Mouse (Mus musculus): ENCODE results near the gene P3h2.

The P3h2 gene

GRCm38 (mm10) chr16:26105115-26105974, at the start of gene P3h2:
Gene P3h2 (minus strand): TSS chr16:26105784.
- in situ Hi-C loops (cut with MboI, MseI) = no loop called here

DNA sequence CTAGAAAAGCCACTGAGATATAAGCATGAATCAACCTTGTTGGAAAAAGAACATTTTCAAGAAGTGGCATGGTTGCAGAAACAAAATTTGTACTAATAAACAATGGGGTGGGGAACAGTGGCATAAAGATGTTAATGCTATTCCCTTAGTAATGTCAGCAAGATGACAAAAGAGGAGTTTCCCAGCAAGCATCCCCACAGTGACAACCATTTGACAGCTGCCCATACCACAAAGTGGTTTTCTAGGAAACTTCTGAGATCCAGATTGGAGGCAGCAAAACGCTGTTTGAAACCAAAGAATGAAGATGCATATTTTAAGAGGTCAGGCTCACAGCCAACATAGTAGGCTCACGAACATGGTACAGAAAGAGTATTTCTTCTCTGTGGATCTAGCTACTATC, 46.7 kb upstream of the P3h2 start:
- in situ Hi-C loops (cut with MboI, MseI) = no loop called here

GRCm38 (mm10) chr16:26150943-26151342, 45.4 kb upstream of the P3h2 start:
- in situ Hi-C loops (cut with MboI, MseI) = no loop called here

- in situ Hi-C loops (cut with MboI, MseI) = no loop called here
These were observed 41.3 kb upstream of the P3h2 start for GRCm38 (mm10) chr16:26146853-26147252.

GRCm38 (mm10) chr16:26131126-26131525, 25.5 kb upstream of the P3h2 start:
- in situ Hi-C loops (cut with MboI, MseI) = no loop called here

DNA sequence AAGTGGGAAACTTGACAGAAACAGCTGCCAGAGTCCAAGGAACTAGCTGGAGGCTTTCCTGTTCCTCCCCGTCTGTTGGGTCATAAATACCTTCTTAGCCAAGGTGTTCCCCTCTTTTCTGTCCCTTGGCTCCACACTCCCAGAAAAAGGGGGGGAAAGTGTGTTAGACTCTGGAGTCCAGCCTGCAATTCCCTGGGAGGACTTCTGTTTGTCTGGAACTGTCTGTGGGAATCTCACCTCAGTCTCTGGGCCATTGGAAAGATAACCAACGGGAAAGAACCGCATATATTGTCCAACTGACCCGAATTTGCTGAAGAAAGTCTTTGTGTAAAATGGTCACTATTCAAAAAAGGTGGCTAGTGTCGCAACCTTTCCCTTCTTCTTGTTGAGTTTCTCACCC, 1.0 kb upstream of the P3h2 start:
- in situ Hi-C loops (cut with MboI, MseI) = no loop called here

DNA sequence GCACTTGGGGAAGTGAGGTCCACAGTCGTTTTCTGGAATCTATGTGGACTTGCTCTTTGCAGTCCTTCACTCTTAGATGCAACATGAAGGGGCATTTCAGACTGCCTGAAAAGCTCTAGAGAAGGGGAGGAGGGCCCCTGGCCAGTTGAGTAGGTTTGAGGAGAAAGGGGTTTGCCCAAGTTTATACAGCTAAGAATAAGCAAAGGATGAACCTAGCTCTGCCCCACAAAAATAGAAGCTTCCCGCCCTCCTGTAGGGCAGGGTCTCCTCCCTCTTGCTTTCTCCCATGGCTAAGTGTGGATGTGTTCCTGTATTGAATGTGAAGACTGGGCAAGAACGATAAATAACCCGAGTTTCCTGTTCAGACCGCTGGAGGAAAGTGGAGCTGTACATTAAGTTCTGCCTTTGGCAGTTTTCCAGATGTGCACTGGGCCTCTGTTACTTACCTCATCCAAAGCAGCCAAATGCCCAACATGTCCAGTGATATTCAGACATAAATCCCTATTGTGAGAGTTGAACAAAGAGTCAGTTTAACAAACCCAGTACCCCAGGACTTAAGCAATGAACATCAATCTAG, 545 bp upstream of the P3h2 start:
- in situ Hi-C loops (cut with MboI, MseI) = no loop called here

- in situ Hi-C loops (cut with MboI, MseI) = no loop called here
These were observed 1.3 kb downstream of the P3h2 start for GRCm38 (mm10) chr16:26104274-26104673.

GRCm38 (mm10) chr16:26102856-26103255, 2.7 kb downstream of the P3h2 start:
- in situ Hi-C loops (cut with MboI, MseI) = no loop called here

DNA sequence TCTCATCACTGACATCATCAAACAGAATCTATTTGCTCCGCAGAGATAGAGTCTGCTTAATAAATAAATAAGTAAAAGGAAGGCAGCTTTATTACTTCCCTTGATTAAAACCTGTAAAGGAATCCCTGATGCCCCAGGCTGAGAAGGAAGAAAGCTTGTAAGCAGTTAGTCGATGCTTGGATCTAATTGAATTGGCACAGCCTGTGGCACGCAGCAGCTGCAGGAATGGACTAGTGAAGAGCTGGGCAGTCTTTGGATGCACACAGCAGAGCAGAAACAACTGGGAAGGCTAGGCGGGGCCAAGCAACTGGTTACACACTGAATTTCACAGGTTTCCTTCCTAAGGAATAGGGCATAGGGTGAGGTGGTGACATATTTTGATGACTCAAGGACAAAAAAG, 5.4 kb downstream of the P3h2 start:
- in situ Hi-C loops (cut with MboI, MseI) = no loop called here

DNA sequence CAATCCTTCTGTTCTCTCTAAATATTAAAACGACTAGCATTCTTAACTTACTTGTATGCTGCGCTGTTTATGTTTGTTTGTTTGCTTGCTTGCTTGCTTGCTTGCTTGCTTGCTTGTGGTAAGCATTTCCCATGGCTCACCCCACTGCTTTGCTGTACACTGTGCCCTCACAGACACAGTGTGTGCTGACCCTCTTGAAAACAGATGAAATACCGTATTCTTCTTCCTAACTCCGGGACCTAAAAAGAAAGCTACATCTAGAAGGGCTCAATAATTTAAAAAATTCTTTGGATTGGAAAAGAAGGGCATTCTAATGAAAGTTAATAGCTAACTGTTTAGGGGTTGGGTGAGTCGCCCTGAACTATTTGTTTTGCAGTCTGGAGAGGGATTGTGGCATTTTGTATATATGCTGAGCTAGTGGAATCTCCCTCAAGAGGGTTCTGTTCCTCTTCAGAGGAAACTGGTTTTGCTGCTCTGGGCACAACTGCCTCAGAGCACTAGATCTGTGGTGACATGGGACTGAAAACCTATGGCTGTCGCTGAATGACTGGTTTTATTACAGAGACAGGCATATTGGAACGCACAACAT, 9.8 kb downstream of the P3h2 start:
- in situ Hi-C loops (cut with MboI, MseI) = no loop called here

GRCm38 (mm10) chr16:26093888-26094287, 11.7 kb downstream of the P3h2 start:
- in situ Hi-C loops (cut with MboI, MseI) = no loop called here

GRCm38 (mm10) chr16:26088976-26089375, 16.6 kb downstream of the P3h2 start:
- in situ Hi-C loops (cut with MboI, MseI) = no loop called here

- in situ Hi-C loops (cut with MboI, MseI) = no loop called here
These were observed 17.3 kb downstream of the P3h2 start for GRCm38 (mm10) chr16:26088240-26088639.

DNA sequence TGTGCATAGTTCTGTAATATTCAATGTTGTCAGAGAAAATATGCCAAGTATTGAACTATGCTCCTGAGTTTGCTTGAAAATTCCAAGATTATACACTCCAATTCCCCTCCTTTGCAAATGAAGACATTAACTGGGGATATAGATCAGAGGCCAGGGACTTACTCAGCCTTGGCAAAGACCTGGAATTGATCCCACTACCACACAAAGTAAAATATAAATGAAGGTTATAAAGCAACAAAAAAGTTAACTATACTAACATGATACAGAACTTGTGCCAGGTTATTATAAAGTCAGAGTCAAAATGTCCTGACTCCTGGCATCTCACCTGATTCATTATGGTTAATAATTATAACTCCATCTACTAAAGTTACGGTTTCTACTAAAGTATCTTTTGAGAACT, 18.6 kb downstream of the P3h2 start:
- in situ Hi-C loops (cut with MboI, MseI) = no loop called here

DNA sequence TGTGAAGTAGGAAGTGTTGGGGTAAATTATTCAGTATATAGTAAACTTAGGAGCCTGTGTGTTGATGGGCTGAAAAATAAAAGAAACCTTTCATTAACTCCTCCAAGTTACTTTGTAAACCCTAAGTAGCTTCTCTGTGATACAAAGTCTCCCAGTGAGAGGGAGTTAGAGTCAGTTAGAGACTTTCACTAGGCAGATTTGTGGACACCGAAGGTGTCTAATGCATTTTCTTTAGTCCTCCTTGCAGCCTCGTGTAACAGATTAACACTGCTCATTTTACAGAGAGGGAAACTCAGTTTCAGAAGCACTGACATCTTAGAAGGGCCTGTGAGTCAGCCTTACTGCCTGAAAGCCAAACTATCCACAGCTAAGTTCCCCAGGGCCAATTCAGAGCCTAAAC, 20.4 kb downstream of the P3h2 start:
- in situ Hi-C loops (cut with MboI, MseI) = no loop called here

GRCm38 (mm10) chr16:26082831-26083230, 22.8 kb downstream of the P3h2 start:
- in situ Hi-C loops (cut with MboI, MseI) = no loop called here

DNA sequence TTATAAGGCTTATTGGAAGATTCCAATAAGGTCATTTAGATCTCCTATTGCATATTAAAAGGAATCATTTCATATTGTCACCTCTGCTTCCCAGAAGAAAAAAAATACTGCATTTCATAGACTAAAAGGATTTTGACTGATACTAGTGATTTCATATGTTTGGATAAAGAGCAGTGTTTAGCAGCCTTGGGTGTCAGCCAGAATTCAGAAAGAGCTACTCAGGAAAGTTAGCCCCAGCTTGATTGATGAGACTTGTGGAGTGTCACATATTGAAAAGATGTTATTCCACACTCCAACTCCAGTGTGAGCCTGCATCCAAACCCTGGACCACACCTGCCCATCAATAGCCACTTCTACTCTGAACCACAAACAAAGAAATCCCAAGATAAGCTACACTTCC, 23.2 kb downstream of the P3h2 start:
- in situ Hi-C loops (cut with MboI, MseI) = no loop called here

DNA sequence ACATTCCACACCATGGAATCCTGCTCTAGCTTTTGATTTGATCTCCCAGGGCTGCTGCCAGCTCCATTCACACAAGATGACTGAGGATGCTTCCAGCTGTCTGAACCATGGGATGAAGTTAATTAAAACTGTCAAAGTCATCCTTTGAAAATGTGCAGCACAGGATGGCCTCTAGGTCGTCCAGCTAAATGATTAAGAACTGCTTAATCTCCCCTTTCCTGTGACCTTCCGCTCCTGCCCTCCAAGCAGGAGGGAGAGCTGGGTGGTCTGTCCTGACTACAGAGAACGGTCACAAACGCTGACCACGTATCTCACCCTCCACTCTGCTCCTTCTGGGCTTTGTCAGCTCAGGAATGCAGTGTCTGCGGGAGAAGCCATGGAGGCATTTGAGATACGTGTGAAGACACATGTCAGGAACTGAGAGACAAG, 26.6 kb downstream of the P3h2 start:
- in situ Hi-C loops (cut with MboI, MseI) = no loop called here

GRCm38 (mm10) chr16:26078100-26078422, 27.5 kb downstream of the P3h2 start:
- in situ Hi-C loops (cut with MboI, MseI) = no loop called here

DNA sequence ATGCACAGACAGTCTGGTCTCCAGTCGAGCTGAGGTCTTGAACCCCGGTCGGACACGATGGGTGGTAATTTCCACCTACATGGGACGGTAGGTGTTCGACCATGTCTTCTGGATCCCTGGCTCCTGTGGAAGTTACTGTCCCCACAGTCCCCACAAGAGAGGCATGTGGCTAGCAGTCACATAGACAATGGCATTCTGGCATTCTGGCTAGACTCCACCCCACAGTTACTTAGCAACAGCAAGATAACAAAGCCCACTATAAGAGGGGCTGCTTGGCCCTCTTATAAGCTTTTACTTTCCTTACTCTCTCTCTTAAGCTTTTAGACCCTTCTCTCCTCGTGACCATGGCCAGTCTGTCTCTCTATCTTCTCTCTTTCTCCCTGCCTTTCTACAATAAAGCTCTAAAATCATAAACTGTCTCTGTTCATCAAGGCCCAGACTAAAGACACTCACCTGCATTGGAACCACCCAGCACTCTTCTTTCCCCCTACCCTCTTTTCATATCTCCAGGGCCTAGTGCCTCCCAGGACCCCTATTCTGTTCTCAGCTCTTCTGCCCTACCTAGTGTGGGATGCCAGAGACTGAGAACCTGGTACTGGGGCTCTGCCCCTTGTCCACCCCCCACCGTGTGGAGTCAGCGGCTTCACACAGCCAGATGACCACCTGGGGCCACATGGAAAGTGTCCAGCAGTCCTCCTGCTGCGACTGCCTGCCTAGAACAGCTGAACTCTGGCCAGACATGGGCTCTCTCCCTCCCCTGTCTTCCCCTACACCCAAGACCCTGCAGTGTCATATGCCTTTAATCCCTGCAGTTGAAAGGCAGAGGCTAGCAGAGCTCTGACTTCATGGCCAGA, 28.1 kb downstream of the P3h2 start:
- in situ Hi-C loops (cut with MboI, MseI) = no loop called here

DNA sequence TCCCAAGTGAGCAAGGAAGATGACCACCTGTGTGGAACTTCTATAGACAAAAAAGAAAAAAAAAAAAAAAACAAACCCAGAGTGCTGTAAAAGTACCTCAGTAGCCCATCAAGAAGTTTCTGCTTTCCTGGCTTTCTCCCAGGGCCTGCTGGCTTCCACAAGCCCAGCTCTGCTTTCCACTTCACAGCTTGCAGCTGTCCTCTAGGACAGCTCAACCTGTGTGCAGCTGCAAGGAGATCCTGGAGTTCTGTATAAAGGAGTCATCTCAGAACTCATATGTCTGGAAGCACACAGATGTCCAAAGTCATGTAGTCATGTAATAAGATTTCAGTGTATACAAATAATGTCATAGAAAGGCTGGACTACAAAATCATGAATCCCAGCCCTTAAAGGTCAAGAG, 30.5 kb downstream of the P3h2 start:
- in situ Hi-C loops (cut with MboI, MseI) = no loop called here
